Mouse (Mus musculus): ENCODE results near the gene Hcn1. TPM values are rescaled to one million over a fixed set of nuclear protein-coding genes. Genes with fewer than 3 reads are reported as not detected.
"Not testable (repeated sequence)": the region's sequence is repeated elsewhere in the genome, so short reads cannot be mapped to it uniquely, and the experiment has no call there.

Gene Hcn1
- total RNA-seq, 4 experiments from 2014 or later, result 0.60 to 1.2 (median 0.81) TPM

DNA sequence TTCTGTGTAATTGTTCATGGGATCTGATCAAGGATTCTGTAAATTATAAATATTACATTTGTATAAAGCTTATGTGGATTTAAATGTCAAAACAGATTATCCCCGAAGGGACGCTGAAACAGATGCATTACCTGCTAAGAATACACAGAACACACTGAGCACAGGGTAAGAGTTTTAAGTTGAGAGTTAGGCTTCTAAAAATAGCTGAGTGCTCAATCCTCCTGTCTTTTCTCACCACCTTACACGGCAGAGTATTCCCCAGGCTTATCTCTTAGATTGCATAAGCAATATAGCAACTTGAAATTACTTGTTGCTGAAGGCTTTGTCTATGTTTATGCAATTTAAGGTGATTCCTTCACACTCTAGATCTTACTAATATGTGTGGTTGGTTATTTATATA, 256.3 kb downstream of the Hcn1 start:
- no peak for DNase-seq (ENCODE audit: low spot score)

DNA sequence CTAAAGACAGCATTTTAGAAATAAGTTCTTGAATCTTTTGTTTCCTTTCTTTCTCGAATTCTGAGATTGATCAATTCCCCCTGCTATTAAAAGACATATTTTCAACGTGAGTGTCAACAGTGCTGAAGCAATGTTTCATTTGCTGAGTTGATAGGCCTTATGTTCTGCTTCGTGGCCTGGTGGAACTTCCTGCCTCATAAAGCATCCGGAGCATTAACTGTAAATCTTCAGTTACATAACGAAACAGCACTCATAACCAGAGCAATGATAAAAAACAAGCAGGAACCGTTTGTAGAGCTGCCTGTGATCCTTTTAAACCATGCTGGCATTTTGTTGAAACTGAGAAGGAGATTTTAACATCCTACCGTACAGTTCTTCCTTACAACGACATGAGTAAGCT, 275.7 kb downstream of the Hcn1 start:
- no peak for DNase-seq (ENCODE audit: low spot score)

DNA sequence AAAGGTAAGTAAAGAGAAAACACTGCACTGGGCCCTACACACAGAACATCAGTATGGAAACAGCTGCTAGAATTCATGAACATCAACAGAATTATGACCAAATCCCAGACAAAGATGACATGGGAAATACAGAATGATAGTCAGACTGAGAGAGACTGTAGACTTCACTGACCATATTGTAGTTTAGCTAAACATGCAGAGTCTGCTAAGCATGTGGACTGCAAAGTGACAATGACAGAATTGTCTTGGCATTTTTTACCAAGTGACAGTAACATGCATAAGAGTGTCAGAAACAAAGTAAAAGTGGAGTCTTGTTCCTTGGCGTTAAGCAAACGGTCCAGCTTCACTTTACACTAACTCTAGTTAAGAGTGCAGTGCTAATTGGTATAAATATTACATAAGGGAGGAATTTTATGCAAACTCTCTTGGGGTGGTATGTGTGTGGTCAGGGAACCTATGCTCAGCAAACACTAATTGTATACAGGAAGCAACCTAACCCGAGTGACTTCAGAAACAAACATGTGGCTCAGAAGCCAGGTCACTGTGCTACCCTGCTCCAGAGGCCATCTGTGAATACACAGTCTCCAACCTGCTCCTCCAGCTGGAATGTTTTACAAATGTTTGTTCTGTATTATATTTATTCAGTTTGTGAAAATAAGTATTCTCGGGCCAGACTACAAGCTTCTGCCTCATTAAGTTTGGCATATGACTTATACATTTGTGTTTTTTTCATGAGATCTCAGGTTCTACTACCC, 278.5 kb downstream of the Hcn1 start:
- no peak for DNase-seq (ENCODE audit: low spot score)

DNA sequence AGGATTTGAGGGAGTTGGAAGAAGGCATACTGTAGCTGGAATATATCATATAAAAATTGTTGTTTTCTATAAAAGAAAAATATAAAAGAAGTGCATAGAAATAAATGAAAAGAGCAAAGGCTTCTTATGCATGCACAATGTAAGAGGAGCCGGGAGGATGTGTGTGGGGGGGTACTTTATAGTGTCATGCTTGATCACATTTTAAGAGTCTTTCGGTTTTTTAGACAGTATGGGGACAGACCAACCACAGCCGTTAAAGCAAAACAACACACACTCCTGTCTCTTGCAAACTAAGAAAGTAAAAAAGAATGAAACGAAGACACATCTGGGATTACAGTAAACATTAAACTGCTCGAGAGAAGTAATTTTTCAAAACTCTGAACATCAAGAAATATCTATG, 290.0 kb downstream of the Hcn1 start:
- DNase-seq (ENCODE audit: low spot score), result no peak

DNA sequence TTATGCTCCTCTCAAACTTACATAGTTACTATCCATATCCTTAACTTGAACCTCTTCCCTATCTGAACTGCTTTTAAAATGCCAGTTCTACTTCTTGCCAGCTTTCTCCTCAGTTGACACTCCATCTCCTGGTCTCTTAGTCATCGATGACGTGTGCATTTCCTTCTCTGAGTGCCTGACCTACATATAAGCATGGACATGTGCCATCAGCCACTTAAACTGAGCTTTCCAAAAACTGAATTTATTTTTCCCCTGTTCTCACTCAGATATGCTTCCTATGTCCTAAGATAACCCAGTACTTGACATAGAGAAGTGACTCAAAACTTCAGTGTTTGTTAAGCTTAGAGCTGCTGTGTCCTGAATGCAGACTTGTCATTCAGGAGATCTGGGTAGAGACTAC, 295.9 kb downstream of the Hcn1 start:
- no peak for DNase-seq (ENCODE audit: low spot score)

DNA sequence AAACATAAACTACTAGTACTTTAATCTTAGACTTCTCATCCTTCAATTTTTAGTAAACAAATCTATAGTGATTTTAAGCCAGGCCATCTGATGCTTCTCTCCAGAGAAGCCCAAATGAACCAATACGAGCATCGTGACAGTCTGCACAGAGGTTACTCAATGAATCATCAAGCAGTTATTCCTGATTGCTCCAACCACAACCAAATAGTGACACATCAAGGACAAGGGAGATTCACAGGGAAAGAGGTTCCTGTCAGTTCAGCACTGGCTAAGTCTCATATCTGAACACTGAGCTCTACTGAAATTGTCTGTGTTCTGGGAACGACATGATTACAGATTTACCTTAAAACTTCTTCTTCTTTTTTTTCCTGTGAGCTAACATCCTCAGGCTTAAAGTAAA, 305.7 kb downstream of the Hcn1 start:
- DNase-seq (ENCODE audit: low spot score), result no peak

DNA sequence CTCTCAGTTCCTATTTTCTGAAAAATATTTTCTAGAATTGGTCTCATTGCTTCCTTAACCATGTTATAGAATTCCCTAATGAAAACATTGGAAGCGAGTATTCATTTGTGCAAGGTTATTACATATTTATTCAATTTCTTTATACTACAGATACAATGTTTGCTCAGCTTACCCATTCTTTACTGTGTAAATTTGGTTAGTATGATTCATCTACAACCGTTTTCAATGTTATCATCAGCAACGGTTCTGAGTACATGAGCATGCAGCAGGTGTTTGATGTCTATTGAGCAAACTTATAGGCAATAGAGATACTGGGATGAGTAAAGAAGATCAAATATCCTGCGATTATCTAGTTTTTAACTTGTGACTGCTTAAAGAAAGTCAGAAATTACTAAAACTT, 327.6 kb downstream of the Hcn1 start:
- no peak for DNase-seq (ENCODE audit: low spot score)

DNA sequence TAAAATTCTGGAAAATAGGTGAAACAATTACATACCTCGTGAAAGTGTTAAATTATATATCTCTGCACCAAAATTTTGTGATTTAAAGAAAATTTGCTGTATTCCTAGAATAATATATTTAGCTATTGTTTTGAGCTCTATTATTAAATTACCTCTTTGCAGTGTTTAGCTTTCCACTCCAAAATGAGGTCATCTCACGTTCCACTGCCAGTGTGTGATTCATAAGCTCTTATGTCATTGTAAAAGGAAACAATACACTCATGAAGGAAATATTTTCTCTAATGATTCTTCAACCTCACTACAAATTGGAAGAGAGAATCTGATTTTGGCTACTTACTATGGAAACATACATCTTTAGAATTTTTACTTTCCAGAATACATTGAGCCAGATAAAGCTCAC, 329.6 kb downstream of the Hcn1 start:
- no peak for DNase-seq (ENCODE audit: low spot score)

DNA sequence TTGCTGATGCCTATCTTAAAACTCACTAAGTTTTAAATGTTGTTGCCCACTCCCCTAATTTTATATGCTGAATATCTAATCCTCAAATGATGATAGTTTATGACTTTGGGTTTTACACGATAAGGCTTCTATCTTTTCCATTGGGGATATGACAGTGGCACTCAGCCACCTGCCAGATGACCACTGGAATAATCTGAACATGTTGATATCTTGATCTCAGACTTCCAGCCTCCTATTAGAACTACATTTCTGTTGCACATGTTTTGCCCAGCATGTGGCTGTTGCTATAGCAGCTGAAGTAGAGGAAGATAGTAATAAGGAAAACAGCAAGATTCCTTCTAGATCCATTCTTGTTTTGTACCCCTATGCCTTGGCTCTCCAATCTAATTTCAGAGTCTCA, 336.6 kb downstream of the Hcn1 start:
- no peak for DNase-seq (ENCODE audit: low spot score)

DNA sequence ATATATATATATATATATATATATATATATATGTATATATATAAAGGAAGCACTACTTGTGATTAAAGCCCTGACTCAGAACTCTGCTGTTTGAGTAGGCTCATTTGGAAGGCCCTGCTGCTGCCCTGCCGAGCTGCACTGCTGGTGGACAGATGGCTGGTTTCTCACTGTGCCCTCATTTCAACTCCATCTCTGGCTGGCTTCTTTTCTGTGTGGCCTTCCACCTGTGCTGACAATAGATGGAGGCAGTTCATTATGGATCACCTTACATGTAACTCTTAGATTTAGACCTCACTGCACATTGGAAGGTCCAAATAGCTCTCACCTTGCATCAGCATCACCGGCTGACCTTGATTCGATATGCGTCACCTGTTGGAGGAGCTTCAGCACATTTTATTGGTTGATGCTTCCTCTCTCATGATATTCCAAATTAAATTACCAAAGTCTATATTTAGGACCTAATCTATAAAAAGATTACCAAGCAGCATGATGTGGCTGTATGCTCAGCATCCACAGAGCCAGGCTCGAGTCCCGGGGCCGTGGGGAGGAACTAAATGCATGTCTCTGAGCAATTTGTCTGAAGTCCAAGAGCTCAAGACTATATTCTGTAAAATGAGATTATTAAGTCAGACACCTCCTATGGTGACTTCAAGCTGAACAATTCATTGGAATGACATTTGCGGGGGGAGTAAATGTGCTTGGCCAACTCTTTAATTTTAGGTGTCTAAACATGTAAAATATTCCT, 338.6 kb downstream of the Hcn1 start:
- no peak for DNase-seq (ENCODE audit: low spot score)

DNA sequence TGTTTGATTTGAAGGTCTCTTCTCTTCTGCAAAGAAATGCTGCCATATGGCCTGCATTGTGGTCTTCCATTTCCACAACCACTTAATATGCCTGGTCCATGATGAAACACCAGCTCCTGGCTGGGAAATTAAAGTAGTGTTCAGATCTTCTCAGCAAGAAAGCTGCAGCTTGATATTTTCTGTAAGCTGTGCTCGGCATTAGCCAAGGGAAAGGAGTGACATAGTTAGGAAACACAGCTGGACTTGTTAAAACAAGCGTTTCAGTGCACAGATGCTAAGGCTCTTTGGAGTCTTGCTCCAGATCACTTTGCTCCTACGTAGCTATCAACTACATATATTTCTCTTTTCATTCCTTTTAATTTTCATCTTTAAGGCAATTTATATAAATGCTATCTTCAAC, 344.7 kb downstream of the Hcn1 start:
- DNase-seq (ENCODE audit: low spot score), result no peak

DNA sequence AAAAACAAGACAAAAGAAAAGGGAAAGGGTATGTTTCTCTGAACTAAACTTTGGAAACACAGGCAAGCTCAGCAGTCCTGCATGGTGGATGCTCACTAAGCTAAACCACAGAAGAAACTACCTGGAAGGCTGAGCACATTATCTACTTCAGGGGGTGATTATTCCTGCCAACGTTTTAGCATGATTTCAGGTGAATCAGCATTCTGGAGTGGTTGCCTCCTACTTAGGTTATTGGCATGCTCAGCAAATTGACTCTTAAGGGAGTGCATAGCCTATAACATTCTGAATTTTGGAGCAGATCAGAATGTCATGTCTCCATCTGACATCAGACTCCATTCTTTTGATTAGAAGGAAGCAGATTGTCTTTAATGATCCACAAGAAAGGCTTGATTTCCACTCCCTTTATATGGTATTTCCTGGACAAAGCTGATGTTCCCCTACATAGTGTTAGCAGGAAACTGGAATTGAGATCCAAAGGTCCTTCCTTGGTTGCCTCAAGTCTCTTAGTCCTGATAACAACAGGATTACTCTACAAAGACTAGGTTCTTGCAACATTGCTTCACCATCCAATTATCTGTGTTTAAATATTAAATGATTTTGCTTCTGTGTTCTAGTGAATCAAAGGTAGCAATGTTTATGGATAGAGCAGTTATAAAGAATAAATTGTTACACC, 345.7 kb downstream of the Hcn1 start:
- DNase-seq (ENCODE audit: low spot score), result no peak

DNA sequence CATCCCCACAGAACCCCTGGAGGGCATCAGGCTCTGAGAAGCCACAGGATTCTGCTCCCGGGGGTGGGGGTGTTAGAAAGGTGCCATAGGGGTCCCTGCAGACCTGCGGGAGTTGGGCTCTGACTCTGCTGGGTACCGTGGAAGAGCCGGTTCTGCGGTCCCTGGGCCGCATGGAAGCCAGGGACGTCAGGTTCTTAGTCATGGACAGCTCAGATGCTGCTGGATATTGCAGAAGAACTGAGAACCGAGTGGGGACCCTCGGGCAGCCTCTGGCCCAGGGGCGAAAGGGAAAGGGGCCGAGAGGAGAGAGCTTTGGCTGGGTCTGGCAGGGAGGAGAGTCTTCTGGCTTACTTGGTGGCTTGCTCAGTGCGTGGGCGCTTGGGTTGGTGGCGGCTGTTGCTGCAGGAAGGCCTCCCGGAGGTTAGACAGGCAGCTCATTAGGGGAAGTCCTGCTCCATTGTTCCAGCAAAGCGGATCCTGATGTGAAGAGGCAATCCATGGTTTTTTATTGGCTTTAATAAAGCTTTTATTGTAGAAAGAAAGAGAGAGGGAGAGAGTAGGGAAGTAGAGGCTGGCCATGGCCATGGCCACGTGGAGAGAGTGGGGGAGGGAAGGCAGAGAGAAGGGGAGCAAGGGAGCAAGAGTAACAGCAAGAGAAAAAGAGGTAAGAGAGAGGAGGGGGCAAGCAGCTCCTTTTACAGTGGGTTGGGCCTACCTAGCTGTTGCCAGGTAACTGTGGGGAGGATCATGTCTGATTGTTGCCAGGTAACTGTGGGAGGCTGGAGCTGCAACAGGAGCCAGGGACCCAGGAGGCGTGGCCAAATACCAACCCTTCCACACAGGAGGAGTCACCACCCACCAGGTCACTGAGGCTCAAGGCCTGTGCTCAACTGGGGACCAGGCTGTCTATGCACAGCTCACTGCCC, 356.6 kb downstream of the Hcn1 start:
- DNase-seq (ENCODE audit: low spot score), result no peak

DNA sequence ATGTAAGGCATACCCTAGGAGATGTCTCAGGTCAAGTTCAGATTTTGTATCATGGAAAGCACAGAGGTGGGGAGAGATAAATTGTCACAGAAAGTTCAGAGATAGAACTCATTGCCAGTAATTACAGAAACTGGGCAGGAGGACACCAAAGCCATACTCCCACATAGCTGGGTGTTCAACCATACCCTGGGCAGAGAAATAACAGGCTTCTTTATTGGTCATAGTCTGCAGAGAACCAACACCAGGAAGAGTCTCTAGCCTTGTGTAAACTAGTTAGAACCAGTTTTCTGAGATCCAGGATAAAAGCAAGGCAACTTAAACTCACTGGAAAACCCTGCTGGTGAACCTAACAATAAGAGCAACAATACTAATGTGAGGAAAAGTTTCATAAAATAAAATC, 362.5 kb downstream of the Hcn1 start:
- no peak for DNase-seq (ENCODE audit: low spot score)

DNA sequence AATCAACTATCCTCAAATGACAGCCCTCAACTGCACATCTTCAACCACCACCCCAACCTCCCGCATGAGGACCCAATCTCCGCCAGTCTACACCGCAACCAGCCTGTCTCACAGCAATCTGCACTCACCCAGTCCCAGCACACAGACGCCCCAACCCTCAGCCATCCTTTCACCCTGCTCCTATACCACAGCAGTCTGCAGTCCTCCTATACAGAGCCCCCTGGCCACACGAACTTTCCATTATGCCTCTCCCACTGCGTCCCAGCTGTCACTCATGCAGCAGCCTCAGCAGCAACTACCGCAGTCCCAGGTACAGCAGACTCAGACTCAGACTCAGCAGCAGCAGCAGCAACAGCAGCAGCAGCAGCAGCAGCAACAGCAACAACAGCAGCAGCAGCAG, 373.3 kb downstream of the Hcn1 start:
- DNase-seq (ENCODE audit: low spot score), result no peak

DNA sequence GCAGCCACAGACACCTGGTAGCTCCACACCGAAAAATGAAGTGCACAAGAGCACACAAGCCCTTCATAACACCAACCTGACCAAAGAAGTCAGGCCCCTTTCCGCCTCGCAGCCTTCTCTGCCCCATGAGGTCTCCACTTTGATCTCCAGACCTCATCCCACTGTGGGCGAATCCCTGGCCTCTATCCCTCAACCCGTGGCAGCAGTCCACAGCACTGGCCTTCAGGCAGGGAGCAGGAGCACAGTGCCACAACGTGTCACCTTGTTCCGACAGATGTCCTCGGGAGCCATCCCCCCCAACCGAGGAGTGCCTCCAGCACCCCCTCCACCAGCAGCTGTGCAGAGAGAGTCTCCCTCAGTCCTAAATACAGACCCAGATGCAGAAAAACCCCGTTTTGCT, 373.7 kb downstream of the Hcn1 start:
- no peak for DNase-seq (ENCODE audit: low spot score)

DNA sequence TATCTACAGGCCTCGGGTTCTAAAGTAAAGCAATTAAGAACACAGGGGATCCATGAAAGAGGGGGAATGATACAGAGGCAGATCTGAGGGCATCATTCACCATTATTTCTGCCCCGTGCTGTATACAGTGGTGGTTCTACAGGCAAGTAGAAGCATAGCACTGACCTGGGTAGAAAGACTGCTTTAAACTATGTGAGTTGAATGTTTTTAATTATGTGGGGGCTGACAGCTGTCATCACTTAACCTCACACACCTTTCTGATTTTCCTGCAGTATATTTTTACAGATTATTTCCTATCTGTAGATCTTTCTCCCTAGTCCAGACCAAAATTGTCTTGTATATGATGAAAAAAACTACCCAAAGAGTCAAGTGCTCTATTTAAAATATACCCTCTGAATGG, 382.2 kb downstream of the Hcn1 start:
- DNase-seq (ENCODE audit: low spot score), result no peak

DNA sequence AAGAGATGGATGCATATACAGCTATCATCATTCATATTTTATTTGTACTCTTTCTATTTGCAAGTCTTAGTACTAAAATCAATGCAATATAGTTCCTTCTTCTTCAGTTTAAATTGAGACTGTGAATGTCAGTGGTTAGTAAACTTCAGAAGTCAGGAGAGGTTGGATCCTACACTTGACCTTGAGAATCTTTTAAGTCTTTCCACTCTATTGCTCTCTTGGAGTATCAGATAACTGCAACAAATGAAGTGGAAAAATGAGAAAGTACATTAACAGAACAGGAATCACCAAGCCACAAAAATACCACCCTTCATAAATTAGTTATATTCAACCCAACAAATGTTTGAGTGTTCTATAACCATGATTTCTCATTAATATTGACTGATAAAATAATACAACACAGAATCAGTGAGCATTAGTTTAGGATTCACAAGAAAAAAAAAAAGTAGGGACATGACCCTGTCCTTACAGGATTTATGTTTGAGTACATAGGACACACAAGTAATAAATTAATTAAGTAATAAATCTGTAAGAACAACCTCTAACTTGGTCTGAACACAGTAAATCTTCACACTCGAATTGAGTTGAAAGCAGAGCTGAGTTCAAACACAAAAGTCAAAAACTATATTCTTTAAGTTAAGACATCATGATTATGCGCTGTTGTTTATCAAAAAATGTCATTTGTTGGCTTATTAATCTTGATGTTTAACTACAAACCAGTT, 397.8 kb downstream of the Hcn1 start:
- no peak for DNase-seq (ENCODE audit: low spot score)

DNA sequence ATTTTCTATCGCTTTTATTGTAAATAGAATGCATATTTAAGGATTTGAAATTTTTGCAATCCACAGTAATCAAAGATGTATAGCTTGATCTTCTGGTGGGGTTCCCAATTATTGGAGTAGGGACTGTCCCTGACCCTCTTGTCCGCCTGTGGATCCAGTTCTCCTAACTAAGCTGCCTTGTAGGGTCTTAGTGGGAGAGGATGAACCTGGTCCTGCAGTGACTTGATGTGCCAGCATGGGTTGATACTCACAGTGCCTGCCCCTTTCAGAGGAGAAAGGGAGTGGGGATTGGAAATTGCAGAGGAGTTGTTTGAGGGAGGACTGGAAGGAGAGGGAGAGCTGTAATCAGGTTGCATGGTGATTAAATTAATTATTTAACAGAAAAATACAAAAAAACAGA, 398.4 kb downstream of the Hcn1 start:
- DNase-seq (ENCODE audit: low spot score), result no peak

DNA sequence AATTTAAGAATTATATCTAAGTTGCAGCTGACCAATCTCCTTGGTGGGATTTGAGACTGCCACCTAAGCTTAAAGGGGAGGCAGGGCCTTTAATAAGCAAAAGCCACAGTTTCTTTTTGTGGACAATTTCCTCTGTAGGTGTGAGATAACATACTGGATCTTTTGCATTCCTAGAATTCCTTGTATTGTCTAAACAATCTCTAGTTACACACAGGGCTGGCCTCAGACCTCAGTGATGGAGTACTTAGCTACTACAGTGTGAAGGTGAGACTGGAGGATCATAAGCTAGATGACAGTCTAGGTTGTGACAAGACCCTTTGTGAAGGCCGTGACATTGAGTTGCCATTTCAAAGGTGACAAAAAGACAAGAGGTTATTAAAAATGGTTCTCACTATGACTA, 419.1 kb downstream of the Hcn1 start:
- no peak for DNase-seq (ENCODE audit: low spot score)

DNA sequence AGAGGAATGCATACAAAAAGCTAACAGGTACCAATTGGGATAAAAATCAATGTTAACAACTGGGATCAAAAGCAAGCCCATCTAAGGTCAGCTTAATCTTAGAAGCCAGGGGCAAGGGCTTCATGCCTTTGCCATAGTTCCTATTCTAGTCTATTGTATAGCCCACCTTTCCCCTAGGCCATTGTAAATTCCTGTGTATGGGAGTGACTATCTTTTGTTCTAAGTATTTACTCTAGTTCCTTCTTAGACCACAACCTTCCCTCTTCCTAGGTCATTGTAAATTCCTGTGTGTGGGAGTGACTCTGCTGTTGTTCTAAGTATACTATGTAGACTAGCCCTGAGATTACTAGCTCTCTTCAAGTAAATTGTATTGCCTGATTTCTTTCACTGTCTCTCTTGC, 420.8 kb downstream of the Hcn1 start:
- DNase-seq (ENCODE audit: low spot score), result not testable (repeated sequence)

Data from heart, adult 8-10 months (tissue).